ENCODE assay signal across 8 mouse cellular contexts in genomic region chr11:102089088-102089808, GRCm38 (mm10). TPM values are rescaled to one million over a fixed set of nuclear protein-coding genes. Genes with fewer than 3 reads are reported as not detected.
DNase-seq lines count a peak whose midpoint lies in the region; ATAC-seq lines count a peak whose summit lies in the region.

No protein-coding gene starts in this region.

- H3K9ac ChIP-seq in embryonic facial prominence, embryonic 11.5 days (replicated peaks; ENCODE audit: low read length): peak overlapping the region; percentile 48
- peak overlapping the region; percentile 72 for H3K9ac ChIP-seq in heart, embryonic 11.5 days (ENCODE audit: low read depth, low read length)
- peak overlapping the region; percentile 68; the same call in 1 of the 2 replicates for H3K9ac ChIP-seq in kidney, embryonic 15.5 days
- peak overlapping the region; percentile 93 for H3K9ac ChIP-seq in liver, embryonic 13.5 days
- H3K9ac ChIP-seq in neural tube, embryonic 11.5 days (ENCODE audit: low read length): peak overlapping the region; percentile 64; the same call in 1 of the 2 replicates

- peak overlapping the region; percentile 69 for H3K4me3 ChIP-seq in embryonic facial prominence, embryonic 11.5 days (ENCODE audit: low read depth, low read length)
- H3K4me3 ChIP-seq in heart, embryonic 11.5 days (ENCODE audit: low read depth, low read length): peak overlapping the region; percentile 80
- H3K4me3 ChIP-seq in kidney, embryonic 15.5 days (replicated peaks): peak overlapping the region; percentile 76
- H3K4me3 ChIP-seq in liver, embryonic 13.5 days (replicated peaks): peak overlapping the region; percentile 79
- H3K4me3 ChIP-seq in neural tube, embryonic 11.5 days (ENCODE audit: low read depth, low read length): peak overlapping the region; percentile 71

- no peaks in the 10 kb centered on the region for H3K36me3 ChIP-seq in embryonic facial prominence, embryonic 11.5 days (replicated peaks; ENCODE audit: control insufficient read depth, insufficient read depth, low read depth, low read length)
- peaks cover 4% of the 10 kb centered on the region; the same call in 1 of the 2 replicates for H3K36me3 ChIP-seq in heart, embryonic 11.5 days (ENCODE audit: control insufficient read depth, insufficient read depth, low read length)
- no peaks in the 10 kb centered on the region for H3K36me3 ChIP-seq in kidney, embryonic 15.5 days
- peaks cover 12% of the 10 kb centered on the region for H3K36me3 ChIP-seq in liver, embryonic 13.5 days
- no peaks in the 10 kb centered on the region for H3K36me3 ChIP-seq in neural tube, embryonic 11.5 days (ENCODE audit: control insufficient read depth, insufficient read depth, low read length)

- H3K9me3 ChIP-seq in embryonic facial prominence, embryonic 11.5 days (replicated peaks; ENCODE audit: control insufficient read depth, low read length): no peaks in the 10 kb centered on the region
- H3K9me3 ChIP-seq in heart, embryonic 11.5 days (replicated peaks; ENCODE audit: control insufficient read depth, low read length): no peaks in the 10 kb centered on the region
- H3K9me3 ChIP-seq in kidney, embryonic 15.5 days (replicated peaks): no peaks in the 10 kb centered on the region
- no peaks in the 10 kb centered on the region for H3K9me3 ChIP-seq in liver, embryonic 13.5 days (replicated peaks)
- no peaks in the 10 kb centered on the region for H3K9me3 ChIP-seq in neural tube, embryonic 11.5 days (ENCODE audit: control insufficient read depth, low read length)

- ATAC-seq in CD4-positive, CD25-positive, alpha-beta regulatory T cell, adult 4 months: peak; percentile 47
- peak; percentile 74 for ATAC-seq in embryonic facial prominence, embryonic 11.5 days (replicated peaks; ENCODE audit: insufficient number of reproducible peaks, low FRiP score, low TSS enrichment, low read depth)
- ATAC-seq in heart, embryonic 11.5 days (replicated peaks; ENCODE audit: insufficient number of reproducible peaks, low FRiP score, low TSS enrichment): peak; percentile 75
- peak; percentile 56 for ATAC-seq in kidney, embryonic 15.5 days (replicated peaks; ENCODE audit: low FRiP score)
- ATAC-seq in liver, embryonic 13.5 days (ENCODE audit: low read depth): peak; percentile 90
- peak; percentile 25; the same call in 1 of the 2 replicates for ATAC-seq in neural tube, embryonic 11.5 days (ENCODE audit: insufficient read depth, low FRiP score, low TSS enrichment)

- H3K4me2 ChIP-seq in embryonic facial prominence, embryonic 11.5 days (ENCODE audit: low read depth, low read length): peak overlapping the region; percentile 58
- peak overlapping the region; percentile 91 for H3K4me2 ChIP-seq in heart, embryonic 11.5 days
- H3K4me2 ChIP-seq in kidney, embryonic 15.5 days: peak overlapping the region; percentile 97
- peak overlapping the region; percentile 95 for H3K4me2 ChIP-seq in liver, embryonic 13.5 days
- peak overlapping the region; percentile 87 for H3K4me2 ChIP-seq in neural tube, embryonic 11.5 days (ENCODE audit: low read depth)

- under 1% methylated on average over 20 of the region's 20 CpGs for WGBS in embryonic facial prominence, embryonic 11.5 days
- under 1% methylated on average over 20 of the region's 20 CpGs for WGBS in heart, embryonic 11.5 days (ENCODE audit: insufficient replicate concordance)
- WGBS in kidney, embryonic 15.5 days: under 1% methylated on average over 20 of the region's 20 CpGs
- under 1% methylated on average over 20 of the region's 20 CpGs for WGBS in liver, embryonic 13.5 days (ENCODE audit: insufficient replicate concordance)
- WGBS in neural tube, embryonic 11.5 days: under 1% methylated on average over 20 of the region's 20 CpGs

- no peaks in the 10 kb centered on the region for H3K27me3 ChIP-seq in embryonic facial prominence, embryonic 11.5 days (ENCODE audit: control insufficient read depth, insufficient read depth, low read length)
- H3K27me3 ChIP-seq in heart, embryonic 11.5 days (ENCODE audit: control insufficient read depth, insufficient read depth, low read length): no peaks in the 10 kb centered on the region
- H3K27me3 ChIP-seq in kidney, embryonic 15.5 days: no peaks in the 10 kb centered on the region
- H3K27me3 ChIP-seq in liver, embryonic 13.5 days: no peaks in the 10 kb centered on the region
- no peaks in the 10 kb centered on the region for H3K27me3 ChIP-seq in neural tube, embryonic 11.5 days (ENCODE audit: control insufficient read depth, insufficient read depth, low read length)

- H3K4me1 ChIP-seq in embryonic facial prominence, embryonic 11.5 days (ENCODE audit: control insufficient read depth, insufficient read depth, low read length): no peaks in the 10 kb centered on the region; the same call in 1 of the 2 replicates
- H3K4me1 ChIP-seq in heart, embryonic 11.5 days (ENCODE audit: control insufficient read depth, insufficient read depth, low read length): peaks cover 13% of the 10 kb centered on the region
- H3K4me1 ChIP-seq in kidney, embryonic 15.5 days: peaks cover 51% of the 10 kb centered on the region
- peaks cover 58% of the 10 kb centered on the region for H3K4me1 ChIP-seq in liver, embryonic 13.5 days (replicated peaks)
- peaks cover 9% of the 10 kb centered on the region for H3K4me1 ChIP-seq in neural tube, embryonic 11.5 days (ENCODE audit: control insufficient read depth, insufficient read depth, low read length)

- DNase-seq in adrenal gland, postnatal 14 days: peak; percentile 73
- DNase-seq in embryonic facial prominence, embryonic 11.5 days (ENCODE audit: low spot score): peak; percentile 93
- peak; percentile 88 for DNase-seq in liver, embryonic 13.5 days
- peak; percentile 85 for DNase-seq in neural tube, embryonic 11.5 days (ENCODE audit: low spot score)
- DNase-seq in telencephalon, adult 2 months (ENCODE audit: low read depth, low spot score): peak; percentile 63

- H3K27ac ChIP-seq in embryonic facial prominence, embryonic 11.5 days (replicated peaks; ENCODE audit: low read depth, low read length): peak overlapping the region; percentile 61
- peak overlapping the region; percentile 89 for H3K27ac ChIP-seq in heart, embryonic 11.5 days (ENCODE audit: low read depth, low read length)
- H3K27ac ChIP-seq in kidney, embryonic 15.5 days: peak overlapping the region; percentile 89
- peak overlapping the region; percentile 96 for H3K27ac ChIP-seq in liver, embryonic 13.5 days
- H3K27ac ChIP-seq in neural tube, embryonic 11.5 days (ENCODE audit: low read depth, low read length): peak overlapping the region; percentile 82

RNA-seq across cellular contexts. Expression of gene Mpp2, which starts 0.9 kb away (rescaled TPM):
- 1 to 10 TPM; 1.3 to 3.6 TPM for polyA plus RNA-seq in CD4-positive, CD25-positive, alpha-beta regulatory T cell, adult 4 months (2017; shearing (Covaris generic))
- total RNA-seq in adrenal gland, postnatal 14 days (2021): 8.6 and 10.1 TPM in 2 replicates
- polyA plus RNA-seq in embryonic facial prominence, embryonic 11.5 days (2014; fragmentation: Nextera tagmentation; extraction: Ambion mirVana): 7.4 and 9.1 TPM in 2 replicates
- 9.7 and 11.4 TPM in 2 replicates for polyA plus RNA-seq in heart, embryonic 11.5 days (2014; fragmentation: Nextera tagmentation; extraction: Ambion mirVana)
- polyA plus RNA-seq in kidney, embryonic 15.5 days (2015; fragmentation: Nextera tagmentation; extraction: Ambion mirVana): 14.0 and 14.2 TPM in 2 replicates
- polyA plus RNA-seq in liver, embryonic 13.5 days (2015; fragmentation: Nextera tagmentation; extraction: Ambion mirVana): 10.2 and 13.3 TPM in 2 replicates
- polyA plus RNA-seq in neural tube, embryonic 11.5 days (2014; fragmentation: Nextera tagmentation; extraction: Ambion mirVana): 15.8 and 16.2 TPM in 2 replicates

RNA-seq across cellular contexts. Expression of gene Ppy, which starts 11.9 kb away (rescaled TPM):
- polyA plus RNA-seq in CD4-positive, CD25-positive, alpha-beta regulatory T cell, adult 4 months (2017; shearing (Covaris generic)): not detected
- not detected in 2 replicates for total RNA-seq in adrenal gland, postnatal 14 days (2021)
- polyA plus RNA-seq in embryonic facial prominence, embryonic 11.5 days (2014; fragmentation: Nextera tagmentation; extraction: Ambion mirVana): not detected in 2 replicates
- polyA plus RNA-seq in heart, embryonic 11.5 days (2014; fragmentation: Nextera tagmentation; extraction: Ambion mirVana): not detected in 2 replicates
- polyA plus RNA-seq in kidney, embryonic 15.5 days (2015; fragmentation: Nextera tagmentation; extraction: Ambion mirVana): not detected in 2 replicates
- polyA plus RNA-seq in liver, embryonic 13.5 days (2015; fragmentation: Nextera tagmentation; extraction: Ambion mirVana): not detected in 2 replicates
- polyA plus RNA-seq in neural tube, embryonic 11.5 days (2014; fragmentation: Nextera tagmentation; extraction: Ambion mirVana): not detected in 2 replicates

RNA-seq across cellular contexts. Expression of gene Pyy, which starts 18.4 kb away (rescaled TPM):
- not detected for polyA plus RNA-seq in CD4-positive, CD25-positive, alpha-beta regulatory T cell, adult 4 months (2017; shearing (Covaris generic))
- total RNA-seq in adrenal gland, postnatal 14 days (2021): not detected in 2 replicates
- polyA plus RNA-seq in embryonic facial prominence, embryonic 11.5 days (2014; fragmentation: Nextera tagmentation; extraction: Ambion mirVana): not detected in 2 replicates
- polyA plus RNA-seq in heart, embryonic 11.5 days (2014; fragmentation: Nextera tagmentation; extraction: Ambion mirVana): 0.69 TPM in 1 of 2 replicates, not detected in the other
- 3.6 TPM in 1 of 2 replicates, not detected in the other for polyA plus RNA-seq in kidney, embryonic 15.5 days (2015; fragmentation: Nextera tagmentation; extraction: Ambion mirVana)
- not detected in 2 replicates for polyA plus RNA-seq in liver, embryonic 13.5 days (2015; fragmentation: Nextera tagmentation; extraction: Ambion mirVana)
- 1.0 TPM in 1 of 2 replicates, not detected in the other for polyA plus RNA-seq in neural tube, embryonic 11.5 days (2014; fragmentation: Nextera tagmentation; extraction: Ambion mirVana)

RNA-seq across cellular contexts. Expression of gene Cd300lg, which starts 47.9 kb away (rescaled TPM):
- not detected for polyA plus RNA-seq in CD4-positive, CD25-positive, alpha-beta regulatory T cell, adult 4 months (2017; shearing (Covaris generic))
- total RNA-seq in adrenal gland, postnatal 14 days (2021): 50.5 and 61.4 TPM in 2 replicates
- polyA plus RNA-seq in embryonic facial prominence, embryonic 11.5 days (2014; fragmentation: Nextera tagmentation; extraction: Ambion mirVana): 0.17 and 0.32 TPM in 2 replicates
- 0.70 and 0.79 TPM in 2 replicates for polyA plus RNA-seq in heart, embryonic 11.5 days (2014; fragmentation: Nextera tagmentation; extraction: Ambion mirVana)
- 0.82 and 1.1 TPM in 2 replicates for polyA plus RNA-seq in kidney, embryonic 15.5 days (2015; fragmentation: Nextera tagmentation; extraction: Ambion mirVana)
- polyA plus RNA-seq in liver, embryonic 13.5 days (2015; fragmentation: Nextera tagmentation; extraction: Ambion mirVana): 0.51 and 0.63 TPM in 2 replicates
- polyA plus RNA-seq in neural tube, embryonic 11.5 days (2014; fragmentation: Nextera tagmentation; extraction: Ambion mirVana): 0.12 and 0.26 TPM in 2 replicates

RNA-seq across cellular contexts. Expression of gene Nags, which starts 56.1 kb away (rescaled TPM):
- not detected for polyA plus RNA-seq in CD4-positive, CD25-positive, alpha-beta regulatory T cell, adult 4 months (2017; shearing (Covaris generic))
- total RNA-seq in adrenal gland, postnatal 14 days (2021): 0.60 and 5.8 TPM in 2 replicates
- polyA plus RNA-seq in embryonic facial prominence, embryonic 11.5 days (2014; fragmentation: Nextera tagmentation; extraction: Ambion mirVana): not detected in 2 replicates
- polyA plus RNA-seq in heart, embryonic 11.5 days (2014; fragmentation: Nextera tagmentation; extraction: Ambion mirVana): 0.33 TPM in 1 of 2 replicates, not detected in the other
- 0.19 and 0.33 TPM in 2 replicates for polyA plus RNA-seq in kidney, embryonic 15.5 days (2015; fragmentation: Nextera tagmentation; extraction: Ambion mirVana)
- 8.7 and 11.2 TPM in 2 replicates for polyA plus RNA-seq in liver, embryonic 13.5 days (2015; fragmentation: Nextera tagmentation; extraction: Ambion mirVana)
- not detected in 2 replicates for polyA plus RNA-seq in neural tube, embryonic 11.5 days (2014; fragmentation: Nextera tagmentation; extraction: Ambion mirVana)

Comparison
In these comparisons a context has a peak if more than half of its experiments do, and no peak if none do; other contexts are left out.
1. Peak in every context shown above with its lines: DNase-seq, ATAC-seq, H3K4me3 ChIP-seq and H3K27ac ChIP-seq.
2. ATAC-seq: peak in every context shown above with its lines; median percentile 90 in liver, embryonic 13.5 days; 75 in heart, embryonic 11.5 days; 74 in embryonic facial prominence, embryonic 11.5 days; 56 in kidney, embryonic 15.5 days; 47 in CD4-positive, CD25-positive, alpha-beta regulatory T cell, adult 4 months; 25 in neural tube, embryonic 11.5 days.